Comparison of ENCODE assay signal across 26 mouse cellular contexts in the genomic region with DNA sequence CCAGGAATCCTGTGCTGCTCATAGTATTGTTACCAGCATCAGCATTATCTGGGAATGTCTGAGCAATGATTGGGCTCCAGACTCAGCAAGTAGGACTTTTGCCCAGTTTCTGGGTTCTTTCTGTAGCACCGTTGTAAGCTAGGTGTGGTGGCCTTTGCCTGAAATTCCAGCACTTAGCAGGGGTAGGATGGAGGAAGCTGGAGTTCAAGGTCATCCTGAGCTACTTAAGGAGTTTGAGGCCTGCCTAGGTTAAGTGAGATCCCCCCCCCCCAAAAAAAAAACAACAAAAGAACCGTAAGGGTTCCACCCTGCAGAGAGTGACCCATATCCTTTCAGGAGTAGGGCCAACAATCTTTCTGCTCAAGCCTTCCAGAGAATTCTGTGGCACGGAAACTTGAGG.
"Had no signal": no experiment of that assay in that cellular context is flagged by ENCODE, and none has a peak within 500 bp of the region (broad histone marks: within the 10 kb centered on the region; RNA-seq: fewer than 3 reads in every experiment).

No protein-coding gene starts in this region.

- H3K9me3 ChIP-seq: heart, embryonic 15.5 days; hindbrain, embryonic 15.5 days; limb, embryonic 10.5 days had no signal

- ATAC-seq: hindbrain, postnatal 0 days; intestine, embryonic 16.5 days had no signal

- H3K4me3 ChIP-seq: heart, embryonic 13.5 days; heart, embryonic 15.5 days; hindbrain, embryonic 13.5 days; hindbrain, embryonic 15.5 days; kidney, embryonic 15.5 days; layer of hippocampus, adult 2 months; left cerebral cortex, adult 2 months; limb, embryonic 10.5 days; limb, embryonic 12.5 days; liver, embryonic 13.5 days had no signal

- H3K27me3 ChIP-seq: heart, embryonic 13.5 days; heart, embryonic 15.5 days; hindbrain, embryonic 13.5 days; hindbrain, embryonic 15.5 days; kidney, embryonic 15.5 days; limb, embryonic 12.5 days; liver, embryonic 13.5 days had no signal

- DNase-seq: gastrocnemius, postnatal 14 days; gastrocnemius, postnatal 36 days; heart, adult 18-20 months; heart, postnatal 14 days; heart, postnatal 36 days; kidney, adult 11 months; kidney, adult 2 months; kidney, adult 9 months; kidney, postnatal 25 days; kidney, postnatal 4 days; liver; liver, embryonic 13.5 days had no signal

- H3K27ac ChIP-seq: heart, embryonic 13.5 days; heart, embryonic 15.5 days; hindbrain, embryonic 13.5 days; hindbrain, embryonic 15.5 days; hindbrain, postnatal 0 days; kidney, embryonic 15.5 days; kidney, postnatal 0 days; layer of hippocampus, adult 2 months; left cerebral cortex, adult 2 months; limb, embryonic 10.5 days; limb, embryonic 12.5 days; liver, embryonic 13.5 days had no signal

- H3K9ac ChIP-seq: heart, embryonic 13.5 days; heart, embryonic 15.5 days; hindbrain, embryonic 13.5 days; hindbrain, embryonic 15.5 days; kidney, embryonic 15.5 days; limb, embryonic 12.5 days; liver, embryonic 13.5 days had no signal

- H3K4me1 ChIP-seq: heart, embryonic 13.5 days; heart, embryonic 15.5 days; hindbrain, embryonic 13.5 days; hindbrain, embryonic 15.5 days; kidney, embryonic 15.5 days; limb, embryonic 10.5 days; limb, embryonic 12.5 days; liver, embryonic 13.5 days had no signal

- H3K4me2 ChIP-seq: heart, embryonic 11.5 days; heart, embryonic 13.5 days; heart, embryonic 15.5 days; hindbrain, embryonic 13.5 days; hindbrain, embryonic 15.5 days; kidney, embryonic 15.5 days; limb, embryonic 12.5 days; liver, embryonic 11.5 days; liver, embryonic 13.5 days had no signal
